Mouse (Mus musculus): ENCODE measurements around the gene Dock3.

- TF ChIP-seq CTCF (IDR thresholded peaks at IDR 0.05; ENCODE audit: control insufficient read depth, insufficient read depth, insufficient replicate concordance, low read depth, low read length): no peak
- TF ChIP-seq POLR2A (IDR thresholded peaks at IDR 0.05; ENCODE audit: control insufficient read depth, low read depth, low read length): no peak
Measured at GRCm38 (mm10) chr9:107087531-107087930, 144.2 kb downstream of the Dock3 start.

Data from testis, adult 2 months (tissue).